Mouse (Mus musculus) gastrocnemius, postnatal 36 days (tissue): Measurements from ENCODE around the gene Zfp119b. TPM values are rescaled to one million over a fixed set of nuclear protein-coding genes. Genes with fewer than 3 reads are reported as not detected.
"Not testable (repeated sequence)": the region's sequence is repeated elsewhere in the genome, so short reads cannot be mapped to it uniquely, and the experiment has no call there.

ENCODE experiments used
- DNase-seq, 2 experiments: peaks; one replicate each; pipeline ENCODE4 v3.0.0; 2022
- intact Hi-C: fragments of 180-260 bp; cut with DNase I; formaldehyde crosslinking; loops from one replicate; pipeline ENCODE4 v1.15.1; 2025
- total RNA-seq, 2 experiments: library from RNA; stranded (reverse); gene quantifications; 2 replicates each; pipeline ENCODE4 v1.2.3; 2021

The Zfp119b gene
- total RNA-seq, 2 experiments from 2014 or later: 2.6 to 2.7 TPM

GRCm38 (mm10) chr17:55903087-55903486 is 46.2 kb downstream of the Zfp119b start:
- DNase-seq: no peak
- intact Hi-C loops: no loop called here

DNA sequence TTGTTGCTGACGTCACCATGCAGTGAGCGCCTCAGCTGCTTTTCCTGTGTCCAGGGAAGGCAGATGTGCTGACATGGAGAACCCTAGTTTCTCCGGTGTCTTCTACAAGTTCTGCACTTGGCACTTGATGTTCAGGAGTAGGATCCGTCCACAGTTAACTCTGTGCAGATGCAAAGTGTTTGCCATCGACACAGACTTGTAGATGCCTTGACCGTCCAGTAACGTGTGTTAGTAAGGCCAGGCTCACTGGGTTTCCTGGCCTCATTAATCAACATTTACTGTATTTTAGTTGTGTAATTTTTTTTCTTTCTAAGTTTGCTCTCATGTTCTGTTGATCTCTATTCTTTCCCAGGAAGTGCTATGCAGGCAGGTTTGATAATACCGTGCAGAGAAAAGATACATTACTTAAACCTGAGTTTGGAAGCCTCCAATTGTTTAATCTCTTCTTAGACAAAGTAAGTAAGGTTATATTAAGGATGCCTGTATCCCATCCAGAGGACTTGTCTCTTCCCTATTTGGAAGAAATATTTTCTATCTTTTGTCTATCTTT is 56.8 kb downstream of the Zfp119b start:
- DNase-seq, intact Hi-C loops: not testable (repeated sequence)

Other genes with a start within 250 kb of the Zfp119b start
- 1 to 10 TPM; 1.3 to 1.4 TPM for gene Pot1b, start 236.9 kb downstream of the Zfp119b start, total RNA-seq
- gene Adgre4, start 199.5 kb downstream of the Zfp119b start, total RNA-seq: under 1 TPM; 0.08 to 0.17 TPM
- 1 to 10 TPM; 3.8 to 4.3 TPM for gene Zfp119a, start 70.6 kb downstream of the Zfp119b start, total RNA-seq
- 1 to 10 TPM; 2.1 to 2.7 TPM for gene Zfp959, start 57.4 kb downstream of the Zfp119b start, total RNA-seq
- gene Ebi3, start 3.1 kb upstream of the Zfp119b start, total RNA-seq: not detected
- gene Yju2, start 9.6 kb upstream of the Zfp119b start, total RNA-seq: 1 to 10 TPM; 7.8 to 8.8 TPM
- gene Shd, start 21.0 kb upstream of the Zfp119b start, total RNA-seq: not detected
- not detected for gene Fsd1, start 37.0 kb upstream of the Zfp119b start, total RNA-seq
- 1 to 10 TPM; 2.5 to 3.0 TPM for gene Stap2, start 56.1 kb upstream of the Zfp119b start, total RNA-seq
- gene Mpnd, start 56.2 kb upstream of the Zfp119b start, total RNA-seq: 10 to 100 TPM; 40.6 to 50.2 TPM
- 10 to 100 TPM in 1 of 2 experiments, 1 to 10 TPM in 1; 9.9 to 10.6 TPM for gene Sh3gl1, start 87.1 kb upstream of the Zfp119b start, total RNA-seq
- gene Chaf1a, start 90.9 kb upstream of the Zfp119b start, total RNA-seq: 1 to 10 TPM; 1.3 to 1.4 TPM
- 10 to 100 TPM; 47.7 to 50.9 TPM for gene Ubxn6, start 125.5 kb upstream of the Zfp119b start, total RNA-seq
- 10 to 100 TPM; 20.2 to 26.5 TPM for gene Hdgfl2, start 130.1 kb upstream of the Zfp119b start, total RNA-seq
- gene Plin4, start 160.3 kb upstream of the Zfp119b start, total RNA-seq: 100 to 1,000 TPM; 242 to 290 TPM
- gene Plin5, start 168.1 kb upstream of the Zfp119b start, total RNA-seq: 10 to 100 TPM; 26.5 to 43.5 TPM
- 10 to 100 TPM; 14.9 to 15.7 TPM for gene Lrg1, start 172.5 kb upstream of the Zfp119b start, total RNA-seq
- 1 to 10 TPM; 2.8 to 2.9 TPM for gene Sema6b, start 190.8 kb upstream of the Zfp119b start, total RNA-seq
- under 1 TPM; 0.41 to 0.64 TPM for gene Tnfaip8l1, start 213.0 kb upstream of the Zfp119b start, total RNA-seq
- 10 to 100 TPM; 16.9 to 17.6 TPM for gene Mydgf, start 234.4 kb upstream of the Zfp119b start, total RNA-seq